Mouse (Mus musculus) kidney, embryonic 16.5 days (tissue): ENCODE results near the gene Gm9887. TPM values are rescaled to one million over a fixed set of nuclear protein-coding genes. Genes with fewer than 3 reads are reported as not detected.
A peak's percentile ranks its signal among the peaks of the same experiment; 100 is the strongest.
"Not testable (repeated sequence)": the region's sequence is repeated elsewhere in the genome, so short reads cannot be mapped to it uniquely, and the experiment has no call there.

ENCODE experiments used
- ATAC-seq: fragments of 200-750 bp; cut with Nextera tagmentation; 2 replicates; pipeline ENCODE4 v1.8.0; 2017; ENCODE audit warnings: moderate TSS enrichment; ENCODE audit not compliant: low FRiP score, low TSS enrichment
- H3K27ac ChIP-seq: fragments of 300-500 bp; sonication (generic); 2 replicates; pipeline ENCODE4 v1.5.1; 2014; ENCODE audit warnings: low read length
- H3K27me3 ChIP-seq: fragments of 300-500 bp; sonication (generic); 2 replicates; pipeline ENCODE4 v1.6.1; 2014; ENCODE audit warnings: low read length, control low read depth, mixed read lengths; ENCODE audit not compliant: insufficient read depth
- H3K36me3 ChIP-seq: fragments of 300-500 bp; sonication (generic); 2 replicates; pipeline ENCODE4 v1.6.1; 2014; ENCODE audit warnings: low read length, control low read depth, mixed read lengths; ENCODE audit not compliant: insufficient read depth
- H3K4me1 ChIP-seq: fragments of 300-500 bp; sonication (generic); 2 replicates; pipeline ENCODE4 v1.6.1; 2014; ENCODE audit warnings: low read length, control low read depth, mixed read lengths; ENCODE audit not compliant: insufficient read depth
- H3K4me2 ChIP-seq: fragments of 300-500 bp; sonication (generic); replicated peaks from 2 replicates; pipeline ENCODE4 v1.6.1; 2014; ENCODE audit warnings: low read depth, low read length
- H3K4me3 ChIP-seq: fragments of 300-500 bp; sonication (generic); 2 replicates; pipeline ENCODE4 v1.5.1; 2014; ENCODE audit warnings: mild to moderate bottlenecking, low read length
- H3K9ac ChIP-seq: fragments of 300-500 bp; sonication (generic); replicated peaks from 2 replicates; pipeline ENCODE4 v1.6.1; 2014; ENCODE audit warnings: low read length
- H3K9me3 ChIP-seq: fragments of 300-500 bp; sonication (generic); 2 replicates; pipeline ENCODE4 v1.6.1; 2016; ENCODE audit warnings: low read length, control low read depth
- WGBS: fragments of 180-500 bp; shearing (Covaris S2); extraction: QIAGEN DNeasy Blood & Tissue Kit; methylation state at CpG from one replicate; pipeline ENCODE4 v1.1.7; 2014; 5-methylcytosine and 5-hydroxymethylcytosine counted together
- polyA plus RNA-seq: library from polyadenylated mRNA; unstranded; fragments of >200 nt; fragmentation: Nextera tagmentation; extraction: Ambion mirVana; gene quantifications from 2 replicates; pipeline ENCODE4 v1.2.1, GENCODE M21; 2015

The Gm9887 gene
- polyA plus RNA-seq, 1 experiment from 2014 or later = 1.7 TPM

- no peaks in the 10 kb centered on the region for H3K9me3 ChIP-seq
- peaks cover 14% of the 10 kb centered on the region for H3K4me1 ChIP-seq
- no peak overlapping the region for H3K9ac ChIP-seq
- no peak overlapping the region; the same call in 1 of the 2 replicates for H3K4me3 ChIP-seq
- WGBS = 47% methylated on average over 4 of the region's 4 CpGs
- no peaks in the 10 kb centered on the region for H3K36me3 ChIP-seq
- no peak for ATAC-seq
- peak overlapping the region; percentile 95; the same call in 1 of the 2 replicates for H3K27ac ChIP-seq
- H3K27me3 ChIP-seq = no peaks in the 10 kb centered on the region
- H3K4me2 ChIP-seq = peak overlapping the region; percentile 74
These were observed 9.9 kb downstream of the Gm9887 start for GRCm38 (mm10) chr12:69362388-69362787.

GRCm38 (mm10) chr12:69361919-69362318, 10.3 kb downstream of the Gm9887 start:
- H3K27ac ChIP-seq = peak overlapping the region; percentile 95
- H3K9ac ChIP-seq = peak overlapping the region; percentile 73
- peak overlapping the region; percentile 74 for H3K4me2 ChIP-seq
- peak overlapping the region; percentile 53 for H3K4me3 ChIP-seq
- H3K4me1 ChIP-seq = peaks cover 14% of the 10 kb centered on the region
- no peaks in the 10 kb centered on the region for H3K27me3 ChIP-seq
- 4% methylated on average over 10 of the region's 10 CpGs for WGBS
- no peaks in the 10 kb centered on the region for H3K9me3 ChIP-seq
- no peaks in the 10 kb centered on the region for H3K36me3 ChIP-seq
- no peak for ATAC-seq

GRCm38 (mm10) chr12:69360997-69361899, 11.0 kb downstream of the Gm9887 start:
- Histone ChIP-seq H3K4me3 (peak overlapping the region; percentile 53), H3K4me2 (peak overlapping the region; percentile 74), H3K4me1 (peaks cover 14% of the 10 kb centered on the region), H3K27ac (peak overlapping the region; percentile 95), H3K9ac (peak overlapping the region; percentile 73)
- ATAC-seq = peak; percentile 96
- not testable (repeated sequence) for H3K27me3 ChIP-seq, H3K36me3 ChIP-seq, H3K9me3 ChIP-seq
- WGBS = under 1% methylated on average over 39 of the region's 50 CpGs

GRCm38 (mm10) chr12:69360655-69360996, 11.6 kb downstream of the Gm9887 start:
- H3K27me3 ChIP-seq = no peaks in the 10 kb centered on the region
- H3K36me3 ChIP-seq = no peaks in the 10 kb centered on the region
- no peak overlapping the region for H3K27ac ChIP-seq
- no peak overlapping the region for H3K9ac ChIP-seq
- H3K4me2 ChIP-seq = no peak overlapping the region
- peaks cover 17% of the 10 kb centered on the region for H3K4me1 ChIP-seq
- WGBS = 14% methylated on average over 5 of the region's 5 CpGs
- ATAC-seq = no peak; the same call in 1 of the 2 replicates
- H3K9me3 ChIP-seq = no peaks in the 10 kb centered on the region
- H3K4me3 ChIP-seq = no peak overlapping the region

GRCm38 (mm10) chr12:69357300-69357646, 15.0 kb downstream of the Gm9887 start:
- Histone ChIP-seq H3K27ac (peak overlapping the region; percentile 72; the same call in 1 of the 2 replicates), H3K27me3 (no peaks in the 10 kb centered on the region), H3K9me3 (no peaks in the 10 kb centered on the region), H3K4me2 (peak overlapping the region; percentile 82), H3K9ac (peak overlapping the region; percentile 91), H3K4me3 (peak overlapping the region; percentile 83), H3K4me1 (peaks cover 14% of the 10 kb centered on the region), H3K36me3 (peaks cover 22% of the 10 kb centered on the region)
- ATAC-seq = no peak
- 4% methylated on average over 13 of the region's 13 CpGs for WGBS

GRCm38 (mm10) chr12:69356546-69357299, 15.5 kb downstream of the Gm9887 start, which contains the start of gene Nemf:
TSS of gene Nemf (minus strand) at chr12:69357165.
- Histone ChIP-seq H3K9me3 (no peaks in the 10 kb centered on the region), H3K4me1 (peaks cover 8% of the 10 kb centered on the region), H3K27ac (peak within 1 kb of the TSS; percentile 72), H3K36me3 (peaks cover 27% of the 10 kb centered on the region), H3K4me3 (peak within 1 kb of the TSS; percentile 83), H3K4me2 (peak within 1 kb of the TSS; percentile 82), H3K9ac (peak within 1 kb of the TSS; percentile 91), H3K27me3 (no peaks in the 10 kb centered on the region)
- peak; percentile 64 for ATAC-seq
- WGBS = under 1% methylated on average over 44 of the region's 50 CpGs

GRCm38 (mm10) chr12:69351685-69352084, 20.6 kb downstream of the Gm9887 start:
- no peak for ATAC-seq
- Histone ChIP-seq H3K27ac (no peak overlapping the region), H3K36me3 (peaks cover 49% of the 10 kb centered on the region), H3K27me3 (no peaks in the 10 kb centered on the region), H3K4me1 (peaks cover 8% of the 10 kb centered on the region; the same call in 1 of the 2 replicates), H3K4me2 (no peak overlapping the region), H3K9me3 (no peaks in the 10 kb centered on the region), H3K9ac (no peak overlapping the region), H3K4me3 (no peak overlapping the region)
- WGBS = 97% methylated on average over 1 of the region's 1 CpGs

- ATAC-seq = no peak
These were observed 22.3 kb downstream of the Gm9887 start for GRCm38 (mm10) chr12:69349928-69350327.

GRCm38 (mm10) chr12:69333547-69333946, 38.7 kb downstream of the Gm9887 start:
- Histone ChIP-seq H3K4me2 (no peak overlapping the region), H3K9me3 (no peaks in the 10 kb centered on the region), H3K9ac (no peak overlapping the region), H3K36me3 (peaks cover 48% of the 10 kb centered on the region), H3K27me3 (no peaks in the 10 kb centered on the region), H3K4me1 (no peaks in the 10 kb centered on the region), H3K27ac (no peak overlapping the region), H3K4me3 (no peak overlapping the region)
- ATAC-seq = no peak
- whole genome bisulfite sequencing = 82% methylated on average over 2 of the region's 2 CpGs

More at GRCm38 (mm10) chr12:69349928-69350327, 22.3 kb downstream of the Gm9887 start:
- Histone ChIP-seq H3K27me3 (no peaks in the 10 kb centered on the region), H3K4me1 (no peaks in the 10 kb centered on the region), H3K36me3 (peaks cover 56% of the 10 kb centered on the region), H3K27ac (no peak overlapping the region), H3K9me3 (no peaks in the 10 kb centered on the region), H3K4me2 (no peak overlapping the region), H3K9ac (no peak overlapping the region), H3K4me3 (no peak overlapping the region)
- 68% methylated on average over 2 of the region's 2 CpGs for WGBS
